Mouse (Mus musculus) kidney, adult 2 months (tissue): Measurements from ENCODE around the gene Atp8a1. TPM values are rescaled to one million over a fixed set of nuclear protein-coding genes. Genes with fewer than 3 reads are reported as not detected.
A peak's percentile ranks its signal among the peaks of the same experiment; 100 is the strongest.

Experiments
- DNase-seq: peaks from one replicate; pipeline ENCODE4 v3.0.0; 2021
- H3K27ac ChIP-seq: fragments of 200-500 bp; 2 replicates; pipeline ENCODE4 v1.5.1; 2012; ENCODE audit warnings: low read depth, low read length, control low read depth, inconsistent platforms; ENCODE audit not compliant: insufficient read depth
- H3K27me3 ChIP-seq: fragments of 200-500 bp; replicated peaks from 2 replicates; pipeline ENCODE4 v1.6.1; 2012; ENCODE audit warnings: mild to moderate bottlenecking, moderate library complexity, low read length, inconsistent platforms; ENCODE audit not compliant: control insufficient read depth, insufficient read depth
- H3K36me3 ChIP-seq: fragments of 200-500 bp; 2 replicates; pipeline ENCODE4 v1.6.1; 2012; ENCODE audit warnings: mild to moderate bottlenecking, moderate library complexity, low read length, inconsistent platforms; ENCODE audit not compliant: control insufficient read depth, insufficient read depth
- H3K4me1 ChIP-seq: fragments of 200-500 bp; 2 replicates; pipeline ENCODE4 v1.6.1; 2011; ENCODE audit warnings: low read length; ENCODE audit not compliant: control insufficient read depth, insufficient read depth
- H3K4me3 ChIP-seq: fragments of 200-500 bp; 2 replicates; pipeline ENCODE4 v1.5.1; 2011; ENCODE audit warnings: mild to moderate bottlenecking, low read depth, low read length, control low read depth; ENCODE audit not compliant: insufficient read depth
- CTCF ChIP-seq: fragments of 200-500 bp; conservative IDR thresholded peaks from 2 replicates; pipeline ENCODE4 v1.5.1; 2011; ENCODE audit warnings: low read depth, mild to moderate bottlenecking, control low read depth, low read length, moderate library complexity, mixed read lengths; ENCODE audit not compliant: insufficient read depth, insufficient read length
- POLR2A ChIP-seq: fragments of 200-500 bp; IDR thresholded peaks from one replicate; pipeline ENCODE4 v1.6.1; 2011; ENCODE audit warnings: low read depth, low read length, control low read depth
- WGBS: fragments of 180-500 bp; shearing (Covaris S2); methylation state at CpG from one replicate; pipeline ENCODE4 v1.1.7; 2018; 5-methylcytosine and 5-hydroxymethylcytosine counted together
- polyA plus RNA-seq: library from polyadenylated mRNA; depleted of rRNA; stranded (reverse); fragments of >200 nt; gene quantifications from 2 replicates; pipeline ENCODE4 v1.2.3, GENCODE M21; 2012

Gene Atp8a1
- polyA plus RNA-seq, 1 experiment, result 5.1 TPM

GRCm38 (mm10) chr5:67739261-67739660 is 108.0 kb downstream of the Atp8a1 start:
- H3K27me3 ChIP-seq, result no peaks in the 10 kb centered on the region
- no peaks in the 10 kb centered on the region for H3K4me1 ChIP-seq
- TF ChIP-seq POLR2A (no peak), CTCF (no peak)
- no peak overlapping the region for H3K27ac ChIP-seq
- 88% methylated on average over 3 of the region's 3 CpGs for WGBS
- H3K36me3 ChIP-seq, result no peaks in the 10 kb centered on the region
- DNase-seq, result no peak
- H3K4me3 ChIP-seq, result no peak overlapping the region

GRCm38 (mm10) chr5:67738133-67738532 is 109.1 kb downstream of the Atp8a1 start:
- no peak overlapping the region for H3K27ac ChIP-seq
- no peak overlapping the region for H3K4me3 ChIP-seq
- no peak for DNase-seq
- TF ChIP-seq POLR2A (no peak), CTCF (no peak)
- no peaks in the 10 kb centered on the region for H3K4me1 ChIP-seq
- no peaks in the 10 kb centered on the region for H3K27me3 ChIP-seq
- H3K36me3 ChIP-seq, result no peaks in the 10 kb centered on the region
- WGBS, result 76% methylated on average over 10 of the region's 10 CpGs

GRCm38 (mm10) chr5:67735771-67736170 is 111.5 kb downstream of the Atp8a1 start:
- no peaks in the 10 kb centered on the region for H3K4me1 ChIP-seq
- no peaks in the 10 kb centered on the region for H3K36me3 ChIP-seq
- H3K27ac ChIP-seq, result no peak overlapping the region
- H3K4me3 ChIP-seq, result no peak overlapping the region
- WGBS, result 98% methylated on average over 1 of the region's 1 CpGs
- no peaks in the 10 kb centered on the region for H3K27me3 ChIP-seq
- no peak for TF ChIP-seq POLR2A
- TF ChIP-seq CTCF, result no peak
- DNase-seq, result no peak

- Histone ChIP-seq H3K27ac (no peak overlapping the region), H3K4me3 (no peak overlapping the region), H3K36me3 (no peaks in the 10 kb centered on the region), H3K4me1 (no peaks in the 10 kb centered on the region), H3K27me3 (no peaks in the 10 kb centered on the region)
- WGBS, result 38% methylated on average over 9 of the region's 9 CpGs
- TF ChIP-seq POLR2A (no peak), CTCF (no peak)
- no peak for DNase-seq
These were observed 113.5 kb downstream of the Atp8a1 start for GRCm38 (mm10) chr5:67733551-67734258.

- no peaks in the 10 kb centered on the region for H3K4me1 ChIP-seq
- DNase-seq, result no peak
- no peaks in the 10 kb centered on the region for H3K27me3 ChIP-seq
- 38% methylated on average over 6 of the region's 6 CpGs for WGBS
- TF ChIP-seq CTCF (no peak), POLR2A (no peak)
- H3K27ac ChIP-seq, result no peak overlapping the region
- H3K36me3 ChIP-seq, result no peaks in the 10 kb centered on the region
- no peak overlapping the region for H3K4me3 ChIP-seq
These were observed 114.1 kb downstream of the Atp8a1 start for GRCm38 (mm10) chr5:67733150-67733549.

GRCm38 (mm10) chr5:67727755-67728154 is 119.5 kb downstream of the Atp8a1 start:
- H3K4me1 ChIP-seq, result no peaks in the 10 kb centered on the region
- DNase-seq, result peak; percentile 23
- no peak overlapping the region for H3K27ac ChIP-seq
- H3K27me3 ChIP-seq, result no peaks in the 10 kb centered on the region
- H3K36me3 ChIP-seq, result no peaks in the 10 kb centered on the region
- no peak for TF ChIP-seq POLR2A
- TF ChIP-seq CTCF, result no peak
- 8% methylated on average over 2 of the region's 2 CpGs for WGBS
- no peak overlapping the region for H3K4me3 ChIP-seq

GRCm38 (mm10) chr5:67726810-67727209 is 120.4 kb downstream of the Atp8a1 start:
- Histone ChIP-seq H3K27me3 (no peaks in the 10 kb centered on the region), H3K36me3 (no peaks in the 10 kb centered on the region), H3K27ac (no peak overlapping the region), H3K4me3 (no peak overlapping the region), H3K4me1 (no peaks in the 10 kb centered on the region)
- no peak for DNase-seq
- no peak for TF ChIP-seq CTCF
- WGBS, result 57% methylated on average over 13 of the region's 13 CpGs
